Mouse (Mus musculus) hindlimb bud, embryonic 11.5 days (tissue): ENCODE measurements around the gene Btbd3.

Source experiments
- DNase-seq: peaks from one replicate; pipeline ENCODE4 v3.0.0-alpha.2; 2012; ENCODE audit warnings: low read depth, low spot score; ENCODE audit errors: extremely low spot score

Btbd3 gene

DNA sequence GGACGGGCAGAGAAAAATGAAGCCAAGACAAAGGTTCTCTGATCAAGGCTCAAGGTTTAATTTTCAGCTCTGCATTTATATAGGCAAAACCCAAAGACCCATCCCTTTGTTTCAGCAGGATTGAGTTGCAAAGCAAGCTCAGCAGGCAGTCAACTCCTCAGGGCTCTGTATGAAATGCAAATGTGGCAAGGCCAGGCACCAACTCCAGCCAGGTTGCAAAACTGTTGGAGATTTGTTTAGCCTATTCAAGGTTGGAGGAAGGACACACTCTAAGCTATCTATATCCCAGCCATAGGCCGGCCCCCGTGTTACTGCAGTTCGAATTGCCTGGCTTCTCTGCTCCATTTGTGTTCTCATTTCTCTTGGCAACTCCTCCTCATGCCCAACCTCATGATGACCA, 259.2 kb downstream of the Btbd3 start:
- DNase-seq, result no peak

DNA sequence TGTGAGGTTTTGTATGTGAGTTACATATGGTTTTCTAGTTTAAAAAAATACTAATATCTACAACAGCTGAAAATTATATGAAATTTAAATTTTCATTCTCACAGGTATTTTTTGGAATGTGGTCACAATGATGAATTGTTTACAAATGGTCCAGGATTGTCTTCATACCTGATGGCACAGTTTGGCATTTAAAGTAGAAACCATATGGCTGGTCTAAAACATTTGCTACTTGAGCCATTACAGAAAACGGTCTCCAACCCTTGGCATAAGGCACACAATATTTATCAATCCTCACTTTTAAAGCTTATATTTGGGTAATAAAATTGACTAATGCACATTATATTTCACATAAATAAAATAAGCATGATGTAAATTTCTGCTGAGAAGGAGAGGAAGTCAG, 272.1 kb downstream of the Btbd3 start:
- no peak for DNase-seq

DNA sequence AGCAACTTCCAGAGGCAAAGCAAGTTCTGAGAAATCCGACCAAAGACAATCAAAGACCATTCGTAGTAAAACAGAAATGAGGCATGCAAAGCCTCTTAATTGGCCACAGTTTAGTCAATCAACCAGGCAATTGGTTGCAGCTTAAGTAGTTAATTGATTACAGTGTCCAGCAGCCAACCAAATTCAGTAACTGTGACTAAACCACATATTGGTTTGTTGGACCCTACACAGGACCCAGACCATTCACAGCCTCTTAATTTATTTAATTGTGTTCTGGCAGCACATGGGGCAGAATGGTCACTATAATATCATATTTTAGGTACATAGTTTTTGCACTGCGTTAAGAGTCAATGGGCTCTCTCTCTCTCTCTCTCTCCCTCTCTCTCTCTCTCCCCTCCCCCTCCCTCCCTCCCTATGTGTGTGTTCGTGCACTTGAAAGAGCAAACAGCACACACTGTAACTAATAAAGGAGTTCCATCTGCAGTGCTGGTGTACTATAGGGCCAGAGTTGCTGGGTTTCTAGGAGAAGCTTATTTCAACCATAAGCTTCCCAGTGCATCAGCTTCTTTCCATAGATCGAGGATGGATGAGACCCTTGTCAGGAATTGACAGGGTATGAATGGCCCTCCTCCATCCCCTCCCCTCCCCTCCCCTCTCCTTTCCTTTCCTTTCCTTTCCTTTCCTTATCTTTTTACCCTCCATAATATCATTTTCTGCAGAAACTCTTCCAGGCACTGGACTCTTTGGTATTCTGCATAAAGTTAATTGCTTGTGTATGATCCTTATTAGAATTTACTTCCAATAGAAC, 275.0 kb downstream of the Btbd3 start:
- no peak for DNase-seq

DNA sequence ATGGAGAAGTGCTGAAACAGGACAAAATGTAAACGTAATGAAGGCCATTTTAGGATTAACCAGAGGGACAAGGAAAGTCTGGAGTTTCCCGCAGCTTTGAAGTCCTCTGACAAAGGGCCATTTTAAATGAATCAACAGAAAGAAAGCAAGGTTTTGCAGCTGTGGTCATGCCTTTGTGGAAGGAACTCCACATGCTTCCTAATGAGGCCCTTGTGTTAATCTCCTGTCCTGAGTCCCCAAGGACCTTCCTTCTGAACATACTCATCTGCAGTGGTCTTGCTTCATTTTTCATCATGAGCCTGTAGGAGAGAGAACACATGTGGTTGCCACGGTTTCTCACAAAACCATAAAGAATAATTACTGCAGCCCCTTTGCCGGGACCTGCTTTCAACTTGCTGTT, 275.6 kb downstream of the Btbd3 start:
- no peak for DNase-seq

DNA sequence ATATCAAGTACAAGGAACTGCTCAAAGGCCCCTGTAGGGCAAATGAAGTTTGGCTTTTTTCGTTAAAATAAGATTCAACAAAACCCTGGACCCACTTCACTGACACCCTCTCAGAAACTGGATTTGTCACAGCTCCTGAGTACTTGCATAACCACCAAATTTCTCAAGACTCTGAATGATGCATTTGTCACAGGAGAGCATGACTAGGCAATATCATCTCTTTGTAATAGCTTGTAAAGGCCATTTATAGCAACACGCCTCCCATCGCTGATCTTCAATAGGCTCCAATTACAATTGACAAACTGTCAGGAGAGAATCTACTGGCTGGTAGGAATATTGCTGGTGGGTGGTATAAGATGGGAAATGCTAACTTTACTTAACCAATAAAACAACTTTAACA, 283.3 kb downstream of the Btbd3 start:
- no peak for DNase-seq

DNA sequence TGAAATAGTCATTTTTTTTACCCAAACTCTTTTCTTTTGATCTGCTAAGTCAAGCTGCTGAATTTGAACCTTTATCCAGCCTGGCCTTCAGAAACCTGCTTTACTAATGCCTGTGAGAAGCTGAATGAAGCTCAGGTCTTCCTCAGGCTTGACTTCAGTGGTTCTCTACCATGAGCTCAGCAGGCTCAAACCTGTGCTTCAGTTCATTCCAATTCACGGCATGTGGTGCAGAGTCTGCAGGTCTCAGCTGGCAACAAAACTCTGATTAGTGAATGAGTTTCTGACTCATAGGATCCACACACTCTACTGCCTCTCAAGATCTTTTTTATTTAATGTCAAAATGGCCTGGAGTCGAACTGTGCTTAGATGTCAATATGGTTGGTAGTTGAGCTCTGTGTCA, 292.6 kb downstream of the Btbd3 start:
- DNase-seq, result no peak

DNA sequence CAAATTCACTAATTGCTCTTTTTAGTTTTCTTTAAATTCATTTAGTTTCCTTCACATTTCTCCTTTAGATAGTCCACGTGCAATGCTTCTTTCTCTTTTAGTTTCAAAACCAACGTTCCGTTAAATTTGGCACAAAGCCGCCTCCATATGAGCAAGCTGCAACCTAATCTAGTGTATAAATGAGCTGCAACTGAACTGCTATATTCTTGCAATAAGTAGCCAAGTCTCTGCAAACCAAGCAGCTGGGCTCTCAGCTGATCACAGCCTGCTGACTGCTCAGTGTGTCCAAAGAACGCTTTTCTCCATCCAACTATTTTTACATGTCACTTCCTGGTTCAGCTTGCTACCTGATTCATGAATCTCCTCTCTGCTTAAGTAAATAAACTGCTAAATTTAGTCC, 295.2 kb downstream of the Btbd3 start:
- DNase-seq, result no peak

DNA sequence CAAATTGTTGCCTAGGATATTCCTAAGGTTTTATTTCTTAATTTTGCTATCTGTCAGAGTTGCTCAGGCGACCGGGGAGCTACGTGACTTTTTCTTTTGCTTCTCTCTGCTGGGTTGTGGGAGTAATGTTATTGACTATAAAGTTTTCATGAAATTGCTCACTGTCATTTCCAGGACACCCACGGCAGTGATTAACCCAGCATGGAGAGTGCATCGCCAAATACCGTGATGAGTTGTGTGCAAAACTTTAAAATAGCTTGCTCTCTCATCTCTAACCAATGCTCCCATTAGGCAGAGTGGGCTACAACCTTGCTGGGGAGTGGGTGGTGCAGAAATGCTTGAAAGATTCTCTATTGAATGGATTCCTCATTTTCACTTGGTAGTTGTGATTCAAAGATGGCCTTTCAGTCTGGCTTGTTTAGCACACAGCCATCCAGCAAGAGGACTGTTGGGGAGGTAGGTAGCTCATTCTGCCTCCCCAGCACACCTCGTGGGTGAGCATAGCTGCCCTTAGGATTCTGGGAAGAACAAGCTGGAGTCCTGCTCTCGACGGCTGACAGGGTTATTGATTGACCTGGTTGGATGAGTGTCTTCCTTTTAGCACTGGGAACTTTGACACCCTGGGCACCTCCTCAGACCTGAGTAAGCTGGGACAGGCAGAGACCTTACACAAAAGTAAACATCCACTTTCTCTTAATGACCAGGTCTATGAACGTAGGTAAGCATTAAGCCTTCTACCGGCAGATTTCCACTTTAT, 298.9 kb downstream of the Btbd3 start:
- no peak for DNase-seq

DNA sequence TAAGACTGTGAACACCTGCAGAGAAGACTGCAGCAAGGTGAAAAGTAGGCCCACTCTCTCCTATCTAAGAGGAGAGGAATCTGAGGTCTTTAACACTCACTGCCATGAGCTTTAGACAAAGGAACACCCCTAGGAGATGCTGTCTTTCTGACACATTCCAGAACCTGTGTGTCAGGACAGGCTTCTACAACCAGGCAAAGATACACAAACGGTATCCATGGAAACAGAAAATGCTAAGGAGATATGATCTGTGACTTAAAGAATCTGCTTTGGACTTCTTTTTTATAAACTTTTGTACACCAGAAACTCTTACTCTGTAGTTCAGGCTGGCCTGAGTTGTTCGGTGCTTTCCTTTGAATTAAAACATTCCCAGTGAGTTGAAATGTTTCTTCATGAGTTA, 329.6 kb downstream of the Btbd3 start:
- no peak for DNase-seq

DNA sequence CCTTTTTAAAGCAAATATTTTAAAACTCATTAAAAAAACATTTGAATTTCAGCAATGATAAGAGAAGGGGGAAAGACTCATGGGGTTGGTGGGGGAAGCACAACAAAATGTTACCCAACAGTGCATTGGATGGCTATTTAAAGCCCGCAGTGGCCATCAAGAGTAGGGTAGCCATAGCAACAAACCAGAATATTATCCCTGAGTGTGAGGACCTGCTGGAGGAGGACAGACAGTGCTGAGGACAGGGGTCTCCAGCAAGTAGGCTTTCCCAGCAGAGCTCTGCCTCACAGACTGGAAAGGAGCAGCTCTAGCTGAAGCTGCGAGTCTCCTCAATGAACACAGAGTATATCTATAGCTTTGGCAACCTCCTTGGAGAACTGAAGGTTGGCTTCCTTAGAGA, 331.0 kb downstream of the Btbd3 start:
- DNase-seq, result no peak

DNA sequence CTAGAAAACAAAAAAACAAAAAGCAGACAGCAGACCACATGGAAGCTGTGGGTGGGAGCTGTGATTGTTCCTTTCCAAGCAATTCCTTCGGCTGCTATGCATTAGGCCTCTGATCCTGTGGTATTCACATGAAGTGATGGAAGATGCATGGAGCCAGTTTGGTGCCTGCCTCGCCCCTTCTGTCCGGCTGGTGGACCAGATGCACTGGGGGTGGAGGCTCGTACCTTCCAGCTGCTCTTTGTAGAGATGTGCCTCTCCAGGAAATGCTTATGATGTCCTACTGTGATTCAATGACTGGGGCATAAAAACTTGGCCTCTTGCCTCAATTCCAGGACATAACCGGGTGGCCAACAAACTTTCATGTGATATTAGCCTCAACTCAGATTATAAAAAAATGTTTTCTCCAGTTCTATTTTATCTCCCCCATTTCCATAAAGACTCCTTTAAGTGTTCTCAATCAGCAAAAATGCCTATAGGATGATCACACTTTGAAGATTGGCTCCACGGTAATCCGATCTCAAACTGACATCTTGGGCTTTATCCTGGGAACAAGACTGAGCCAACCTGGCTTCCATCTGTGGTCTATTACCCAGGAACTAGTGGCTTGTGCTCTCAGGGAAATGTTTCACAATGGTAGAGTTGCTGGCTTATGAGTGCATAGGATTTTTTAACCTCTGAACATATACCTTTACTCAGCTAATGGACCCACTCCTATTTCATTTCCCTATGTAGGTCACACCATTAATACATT, 331.6 kb downstream of the Btbd3 start:
- DNase-seq, result no peak

DNA sequence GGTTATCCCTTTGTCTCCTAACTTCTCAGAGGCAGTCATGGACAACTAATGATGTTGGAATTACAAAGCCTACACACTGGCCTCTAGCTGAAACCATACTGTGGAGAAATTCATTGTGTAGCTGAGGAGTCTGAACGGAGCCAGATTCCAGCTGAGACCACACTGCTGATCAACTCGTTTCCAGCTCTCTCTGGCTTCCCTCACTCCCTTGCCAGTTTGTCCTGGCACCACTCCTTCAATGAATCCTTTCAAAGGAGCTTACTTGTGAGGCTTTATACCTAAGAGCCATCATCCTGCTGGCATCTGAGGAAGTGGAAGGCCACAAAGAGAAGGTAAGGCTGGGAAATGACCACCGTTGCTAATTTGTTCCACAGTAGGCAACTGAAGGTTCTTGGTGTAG, 332.7 kb downstream of the Btbd3 start:
- no peak for DNase-seq

DNA sequence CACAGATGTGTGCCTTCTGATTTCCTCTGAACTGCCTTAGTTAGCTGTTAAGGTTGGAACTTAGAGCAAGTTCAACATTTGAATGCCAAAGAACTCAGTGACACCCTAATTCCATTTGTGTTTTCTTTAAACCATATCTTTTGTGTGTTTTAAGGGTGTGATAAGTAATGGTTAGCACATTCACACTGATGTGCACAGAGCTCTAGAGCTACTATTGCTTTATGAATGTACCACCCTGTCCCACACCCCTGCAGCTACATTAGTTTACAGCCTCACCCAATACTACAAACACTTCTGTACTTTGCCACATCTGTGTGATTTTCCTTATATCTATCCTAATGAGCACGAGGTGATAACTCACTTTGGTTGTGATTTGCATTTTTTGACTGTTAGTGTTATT, 333.9 kb downstream of the Btbd3 start:
- no peak for DNase-seq

DNA sequence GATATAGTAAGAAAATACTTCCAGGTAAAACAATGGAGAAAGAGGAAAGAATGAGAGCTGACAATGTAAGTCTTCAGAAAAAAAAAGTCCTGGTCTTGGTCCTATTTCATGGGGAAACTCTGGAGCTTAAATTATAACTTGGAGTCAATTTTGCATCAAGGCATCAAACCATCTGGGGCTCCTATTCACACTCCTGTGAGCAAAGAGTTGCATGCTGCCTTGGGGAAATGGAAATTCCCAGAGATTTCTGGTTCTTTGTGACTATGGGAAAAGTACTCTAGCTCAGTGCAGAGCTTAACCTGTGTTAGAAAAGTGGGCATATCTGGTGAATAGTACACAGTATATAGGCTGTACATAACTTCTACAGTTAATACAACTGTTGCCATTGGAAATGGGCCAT, 356.0 kb downstream of the Btbd3 start:
- no peak for DNase-seq

DNA sequence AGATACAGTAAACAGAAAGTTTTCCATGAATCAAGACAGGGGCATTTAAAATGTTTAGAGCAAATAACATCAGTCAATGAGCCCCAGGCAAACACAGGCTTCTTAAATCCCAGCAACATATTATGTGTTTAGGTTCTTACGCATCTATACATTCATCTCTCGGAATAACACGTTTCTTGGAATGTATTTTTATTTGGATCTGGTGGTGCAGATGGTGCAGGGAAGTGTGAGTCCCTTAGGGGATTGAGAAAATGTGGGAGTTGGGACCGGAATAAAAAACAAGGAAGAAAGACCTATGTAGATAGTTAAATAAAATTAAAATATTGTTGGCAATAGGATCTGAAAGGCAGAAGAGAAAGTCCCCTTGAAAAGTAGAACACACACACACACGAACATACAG, 361.1 kb downstream of the Btbd3 start:
- DNase-seq, result no peak
